Mouse (Mus musculus) skeletal muscle tissue, adult 2 months (tissue): ENCODE measurements around the gene Gbe1.

Experiments
- DNase-seq: peaks from one replicate; pipeline ENCODE4 v3.0.0-alpha.2; 2012; ENCODE audit warnings: low read depth, low spot score

Gene Gbe1

DNA sequence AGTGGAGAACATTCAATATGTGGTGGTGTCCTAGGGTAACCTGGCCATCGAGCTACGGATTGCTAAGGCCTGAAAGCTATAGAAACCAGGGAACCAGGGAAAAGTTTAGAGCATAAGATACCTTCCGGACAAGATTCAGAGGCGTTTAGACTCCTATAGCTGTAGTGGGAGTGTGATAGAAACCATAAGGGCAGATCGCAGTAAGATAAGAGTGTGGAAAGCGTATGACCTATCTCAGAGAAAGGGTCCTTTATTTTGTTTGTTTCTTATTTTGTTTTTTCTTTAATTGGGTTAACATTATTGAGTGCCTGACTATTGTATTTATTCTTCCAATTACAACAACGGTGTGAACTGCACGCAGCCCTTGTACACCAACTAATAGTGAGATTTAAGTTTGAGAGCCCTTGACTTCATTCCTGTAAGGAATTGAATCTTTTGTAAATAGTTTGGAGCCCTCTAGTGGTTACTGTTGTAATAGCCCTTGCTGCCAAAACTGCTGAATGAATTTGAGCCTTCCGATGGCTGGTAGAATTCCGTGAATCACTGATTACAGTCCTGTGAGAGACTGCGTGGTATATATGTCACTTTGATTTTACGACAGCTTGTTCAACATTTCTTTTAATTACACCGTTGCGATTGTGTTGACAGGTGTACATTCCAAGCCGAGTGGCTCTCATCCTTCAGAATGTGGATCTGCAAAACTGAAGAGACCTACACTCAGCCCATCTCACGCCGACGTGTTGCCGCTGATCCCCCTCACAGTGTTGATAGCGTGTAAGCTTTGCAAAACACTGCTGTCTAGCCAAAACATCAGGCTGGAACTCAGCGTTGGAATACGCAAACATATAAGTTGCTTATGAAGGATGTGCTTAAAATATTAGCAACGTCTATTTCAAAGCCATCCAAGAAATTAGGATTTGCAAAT is 254.9 kb downstream of the Gbe1 start:
- DNase-seq: peak; percentile 16

DNA sequence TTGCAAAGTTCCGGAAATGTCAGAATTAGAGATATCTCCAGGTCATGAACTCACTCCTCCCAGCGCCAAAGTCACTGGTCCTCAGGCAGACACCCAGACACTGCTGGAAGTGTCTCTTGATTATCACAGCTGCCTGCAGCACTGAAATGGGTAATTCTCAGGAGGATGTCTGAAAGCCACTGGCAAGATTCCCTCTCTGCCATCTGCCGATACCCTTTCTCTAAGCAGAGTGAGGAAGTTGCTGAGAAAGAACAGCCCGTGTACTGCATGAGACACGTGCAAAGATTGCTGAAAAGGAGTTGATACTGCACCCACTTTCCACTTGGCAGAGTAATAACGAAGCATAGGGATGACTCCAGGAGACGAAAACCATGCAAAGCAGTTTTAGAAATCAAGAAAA is 272.2 kb downstream of the Gbe1 start:
- DNase-seq: no peak

DNA sequence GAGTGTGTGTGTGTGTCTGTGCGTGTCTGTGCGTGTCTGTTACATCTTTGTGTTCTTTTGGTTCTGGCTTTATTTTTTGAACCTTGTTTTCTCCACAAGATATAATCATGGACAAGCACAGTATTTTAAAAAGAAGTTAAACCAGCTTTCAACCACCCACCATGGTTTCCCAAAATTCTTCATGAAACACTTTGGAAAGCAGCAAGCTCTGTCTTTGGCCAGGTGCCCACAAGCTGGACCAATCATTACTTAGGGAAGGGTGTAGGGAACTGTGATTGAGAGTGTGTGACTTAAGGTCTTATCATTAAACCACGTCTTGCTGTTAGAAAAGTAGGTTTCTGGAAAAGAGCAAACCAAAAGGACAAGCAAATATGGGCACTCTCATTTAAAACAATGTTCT is 288.6 kb downstream of the Gbe1 start:
- no peak for DNase-seq

DNA sequence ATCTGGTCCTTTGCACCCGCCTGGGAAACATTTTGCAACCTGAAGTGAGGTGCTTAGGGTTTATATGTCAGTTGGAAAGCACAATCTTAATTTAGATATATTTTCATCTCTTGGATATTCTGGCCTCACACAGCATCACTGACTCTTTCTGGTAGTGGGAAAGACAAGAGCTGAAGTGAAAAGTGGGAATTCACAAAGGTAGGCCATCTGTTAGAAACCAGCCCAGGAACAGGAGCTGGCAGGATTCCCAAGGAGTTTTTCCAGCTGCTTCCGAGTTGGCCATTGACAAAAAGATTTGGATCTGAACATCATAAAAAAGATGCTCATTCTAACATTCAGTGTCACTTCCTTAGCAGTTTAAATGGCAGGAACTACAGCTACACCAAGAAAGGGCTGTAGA is 294.6 kb downstream of the Gbe1 start:
- DNase-seq: no peak

DNA sequence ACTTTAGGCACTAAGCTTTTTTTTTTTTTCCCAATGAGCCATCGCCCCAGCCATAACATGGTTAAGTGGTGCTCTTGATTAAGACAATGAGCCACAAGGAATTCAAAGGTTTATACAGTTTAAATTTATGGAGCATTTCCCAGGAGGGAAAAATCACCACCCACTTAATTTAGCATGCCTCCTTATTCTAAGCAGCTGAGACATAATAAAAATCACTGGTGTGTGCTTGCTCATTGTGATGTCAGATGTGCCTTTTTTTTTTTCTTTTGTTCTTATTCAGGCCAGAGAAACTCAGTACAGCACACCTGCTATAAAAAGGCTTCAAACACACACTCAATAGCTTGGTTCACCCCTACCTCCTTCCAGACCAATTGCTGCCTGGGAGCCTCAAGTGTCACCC is 303.9 kb downstream of the Gbe1 start:
- DNase-seq: no peak

DNA sequence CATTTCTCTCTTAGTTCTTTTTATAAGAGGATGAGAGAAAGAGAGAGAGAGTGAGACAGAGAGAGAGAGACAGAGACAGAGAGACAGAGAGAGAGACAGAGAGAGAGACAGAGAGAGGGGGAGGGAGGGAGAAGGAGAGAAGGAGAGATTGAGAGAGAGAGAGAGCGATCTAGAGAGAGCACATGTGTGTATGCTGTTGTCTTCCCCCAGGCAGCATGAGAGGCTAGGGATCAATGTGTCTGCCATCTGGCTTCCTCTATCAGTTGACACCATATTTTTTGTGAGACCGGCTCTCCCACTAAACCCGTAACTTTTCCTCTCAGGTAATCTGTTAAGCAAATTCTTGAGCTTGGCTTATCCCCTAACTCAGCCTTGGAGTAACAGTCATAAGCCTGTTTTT is 304.4 kb downstream of the Gbe1 start:
- DNase-seq: no peak
